Mouse (Mus musculus): Measurements from ENCODE around the gene Rspo1. TPM values are rescaled to one million over a fixed set of nuclear protein-coding genes. Genes with fewer than 3 reads are reported as not detected.

Rspo1 gene
- polyA plus RNA-seq, 1 experiment from 2014 or later, result 12.9 TPM

DNA sequence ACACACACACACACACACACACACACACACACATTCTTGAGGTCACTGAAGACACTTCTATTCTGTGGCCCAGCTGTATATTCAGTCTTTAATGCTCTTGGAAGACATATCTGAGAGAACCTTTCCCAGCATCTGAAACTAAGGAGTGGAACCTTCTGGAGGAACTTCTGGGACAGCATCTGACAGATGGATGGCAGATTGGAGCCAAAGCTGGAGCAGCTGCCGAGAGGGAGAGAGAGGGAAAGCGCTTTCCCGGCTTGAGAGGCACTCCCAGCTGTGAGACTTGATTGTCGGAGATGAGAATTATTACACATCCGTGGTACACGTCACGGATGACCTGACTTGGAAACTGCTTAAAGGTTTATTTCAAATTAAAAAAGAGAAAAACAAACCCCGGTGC is 22.5 kb downstream of the Rspo1 start:
- no peak for DNase-seq (ENCODE audit: low spot score)
- no peaks in the 10 kb centered on the region for H3K9me3 ChIP-seq
- peaks cover 72% of the 10 kb centered on the region for H3K27me3 ChIP-seq (ENCODE audit: insufficient read depth, poor library complexity, severe bottlenecking)
- peaks cover 6% of the 10 kb centered on the region for H3K4me1 ChIP-seq
- no peak overlapping the region for H3K27ac ChIP-seq
- no peak overlapping the region for H3K4me3 ChIP-seq
- WGBS, result 60% methylated on average over 8 of the region's 8 CpGs
- H3K36me3 ChIP-seq, result no peaks in the 10 kb centered on the region

GRCm38 (mm10) chr4:125015806-125016635 is 29.8 kb downstream of the Rspo1 start, which contains the start of gene Gnl2:
Gene Gnl2 (plus strand): TSS chr4:125016585.
- H3K4me3 ChIP-seq, result no peak within 1 kb of the TSS
- DNase-seq (ENCODE audit: low spot score), result no peak
- WGBS, result 81% methylated on average over 10 of the region's 10 CpGs
- H3K27me3 ChIP-seq (ENCODE audit: insufficient read depth, poor library complexity, severe bottlenecking), result peaks cover 23% of the 10 kb centered on the region
- no peaks in the 10 kb centered on the region for H3K36me3 ChIP-seq
- no peak within 1 kb of the TSS for H3K27ac ChIP-seq
- no peaks in the 10 kb centered on the region for H3K4me1 ChIP-seq
- H3K9me3 ChIP-seq, result no peaks in the 10 kb centered on the region

GRCm38 (mm10) chr4:125017431-125017830 is 31.2 kb downstream of the Rspo1 start:
- Histone ChIP-seq H3K9me3 (no peaks in the 10 kb centered on the region), H3K27me3 (ENCODE audit: insufficient read depth, poor library complexity, severe bottlenecking) (peaks cover 19% of the 10 kb centered on the region), H3K36me3 (no peaks in the 10 kb centered on the region), H3K4me3 (no peak overlapping the region), H3K4me1 (no peaks in the 10 kb centered on the region), H3K27ac (no peak overlapping the region)
- DNase-seq (ENCODE audit: low spot score), result no peak
- WGBS, result 81% methylated on average over 11 of the region's 11 CpGs

DNA sequence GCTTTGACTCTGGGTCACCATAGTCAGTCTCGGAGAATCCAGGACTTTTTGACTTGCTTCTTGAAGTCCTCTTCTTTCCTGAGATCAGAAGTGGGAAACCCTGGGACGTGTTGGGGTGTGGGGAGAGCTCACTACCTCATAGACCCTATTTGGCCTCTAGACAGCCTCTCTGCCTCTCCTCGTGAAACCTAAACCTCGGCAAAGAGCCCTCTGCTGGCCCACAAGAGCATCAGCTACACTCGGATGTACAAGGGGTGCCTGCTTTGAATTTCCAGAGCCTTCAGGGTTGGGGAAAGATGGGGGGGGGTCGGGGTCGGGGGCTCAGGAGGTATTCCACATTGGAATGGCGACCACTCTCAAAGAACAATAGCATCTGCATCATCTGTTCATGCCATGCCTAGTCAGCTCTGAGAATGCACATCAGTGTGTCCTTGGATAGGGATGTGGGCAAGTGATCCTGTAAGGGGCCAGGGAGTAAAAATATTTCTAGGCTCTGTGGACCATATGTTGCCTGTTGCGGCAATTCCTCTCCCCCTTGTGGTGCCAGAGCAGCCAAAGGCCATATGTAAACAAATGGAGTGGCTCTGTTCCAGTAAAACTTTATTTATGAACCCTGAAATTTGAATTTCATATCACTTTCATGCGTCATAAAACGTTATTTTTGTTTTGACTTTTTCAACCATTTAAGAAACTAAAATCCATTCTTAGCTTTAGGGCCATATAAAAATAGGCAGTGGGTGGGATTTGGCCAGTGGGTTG is 34.7 kb downstream of the Rspo1 start:
- 28% methylated on average over 11 of the region's 11 CpGs for WGBS
- no peak for DNase-seq (ENCODE audit: low spot score)
- Histone ChIP-seq H3K4me3 (no peak overlapping the region), H3K27ac (no peak overlapping the region), H3K36me3 (no peaks in the 10 kb centered on the region), H3K4me1 (no peaks in the 10 kb centered on the region), H3K27me3 (ENCODE audit: insufficient read depth, poor library complexity, severe bottlenecking) (peaks cover 27% of the 10 kb centered on the region), H3K9me3 (no peaks in the 10 kb centered on the region)

GRCm38 (mm10) chr4:125029891-125030614 is 43.8 kb downstream of the Rspo1 start:
- Histone ChIP-seq H3K36me3 (peaks cover 14% of the 10 kb centered on the region), H3K4me3 (peak overlapping the region; percentile 100), H3K27me3 (ENCODE audit: insufficient read depth, poor library complexity, severe bottlenecking) (peaks cover 15% of the 10 kb centered on the region), H3K4me1 (peaks cover 11% of the 10 kb centered on the region; the same call in 1 of the 2 replicates), H3K27ac (peak overlapping the region; percentile 91), H3K9me3 (no peaks in the 10 kb centered on the region)
- peak; percentile 98 for DNase-seq (ENCODE audit: low spot score)
- under 1% methylated on average over 50 of the region's 50 CpGs for WGBS

DNA sequence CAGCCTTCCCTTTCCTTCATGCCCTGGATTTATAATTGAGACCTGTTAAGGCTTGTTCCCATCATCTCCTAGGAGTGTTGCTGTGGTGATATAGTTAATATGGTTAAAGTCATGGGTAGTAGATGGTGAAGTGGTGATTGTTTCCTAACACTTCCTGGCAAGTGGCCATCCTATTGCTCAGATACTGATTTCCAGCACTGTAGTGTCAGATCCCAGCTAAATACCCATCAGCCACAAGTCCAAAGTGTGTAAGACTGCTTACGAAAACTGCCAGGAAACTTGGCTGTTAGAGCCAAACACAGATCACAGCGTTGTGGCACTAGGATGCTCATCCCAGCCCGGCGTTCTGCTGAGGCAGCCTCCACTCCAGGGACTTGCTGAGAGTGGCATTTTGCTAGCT is 48.1 kb downstream of the Rspo1 start:
- no peak for DNase-seq (ENCODE audit: low spot score)
- H3K9me3 ChIP-seq, result no peaks in the 10 kb centered on the region
- H3K4me3 ChIP-seq, result no peak overlapping the region
- H3K27ac ChIP-seq, result no peak overlapping the region
- H3K4me1 ChIP-seq, result peaks cover 11% of the 10 kb centered on the region; the same call in 1 of the 2 replicates
- 94% methylated on average over 4 of the region's 4 CpGs for whole genome bisulfite sequencing
- no peaks in the 10 kb centered on the region for H3K27me3 ChIP-seq (ENCODE audit: insufficient read depth, poor library complexity, severe bottlenecking)
- peaks cover 50% of the 10 kb centered on the region for H3K36me3 ChIP-seq

GRCm38 (mm10) chr4:125044454-125044853 is 58.2 kb downstream of the Rspo1 start:
- H3K9me3 ChIP-seq, result no peaks in the 10 kb centered on the region
- H3K36me3 ChIP-seq, result peaks cover 93% of the 10 kb centered on the region
- WGBS, result 87% methylated on average over 7 of the region's 7 CpGs
- no peaks in the 10 kb centered on the region for H3K4me1 ChIP-seq
- no peak overlapping the region for H3K4me3 ChIP-seq
- H3K27me3 ChIP-seq (ENCODE audit: insufficient read depth, poor library complexity, severe bottlenecking), result no peaks in the 10 kb centered on the region
- DNase-seq (ENCODE audit: low spot score), result no peak
- H3K27ac ChIP-seq, result no peak overlapping the region

DNA sequence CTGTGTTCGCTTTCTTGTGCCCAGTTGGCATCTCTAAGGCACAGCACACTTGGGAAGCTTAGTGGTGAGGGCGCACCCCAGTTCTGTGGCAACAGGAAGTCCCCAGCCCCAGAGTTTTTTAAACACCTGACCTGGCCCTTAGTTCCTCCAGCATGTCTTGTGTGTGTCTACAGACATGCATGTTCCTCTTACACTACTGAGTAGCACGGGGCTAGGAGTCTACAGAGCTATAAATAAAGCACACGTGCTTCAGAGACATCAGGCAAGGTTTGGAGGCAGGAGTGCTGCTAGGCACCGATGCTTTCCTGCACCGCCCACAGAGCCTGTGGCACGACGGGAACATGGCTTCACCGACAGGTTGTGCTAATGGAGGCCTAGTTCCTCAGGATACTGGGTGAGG is 69.2 kb downstream of the Rspo1 start:
- Histone ChIP-seq H3K4me3 (no peak overlapping the region), H3K36me3 (peaks cover 55% of the 10 kb centered on the region), H3K27me3 (ENCODE audit: insufficient read depth, poor library complexity, severe bottlenecking) (no peaks in the 10 kb centered on the region), H3K4me1 (peaks cover 26% of the 10 kb centered on the region), H3K27ac (no peak overlapping the region), H3K9me3 (no peaks in the 10 kb centered on the region)
- no peak for DNase-seq (ENCODE audit: low spot score)
- 79% methylated on average over 9 of the region's 9 CpGs for WGBS

DNA sequence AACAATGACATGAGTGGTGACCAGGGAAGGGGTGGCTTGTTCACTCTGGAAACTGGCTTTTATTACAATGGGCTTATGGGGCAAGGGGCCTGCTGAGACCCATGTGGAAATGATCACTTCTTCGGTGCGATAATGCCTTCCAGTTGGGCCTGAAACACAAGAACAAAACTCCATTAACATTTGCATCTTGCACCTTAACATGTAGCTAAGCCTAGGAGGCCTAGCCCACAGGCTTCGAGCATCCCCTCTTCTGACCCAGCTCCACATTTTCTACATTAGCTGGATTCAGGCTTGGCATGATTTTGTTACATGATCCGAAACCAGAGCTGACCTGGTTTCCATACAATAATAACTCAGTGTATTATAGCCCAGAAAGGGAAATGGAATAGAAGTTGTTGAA is 70.2 kb downstream of the Rspo1 start:
- Histone ChIP-seq H3K27ac (no peak overlapping the region), H3K4me1 (peaks cover 26% of the 10 kb centered on the region), H3K4me3 (no peak overlapping the region), H3K9me3 (no peaks in the 10 kb centered on the region), H3K36me3 (peaks cover 46% of the 10 kb centered on the region), H3K27me3 (ENCODE audit: insufficient read depth, poor library complexity, severe bottlenecking) (no peaks in the 10 kb centered on the region)
- 84% methylated on average over 4 of the region's 4 CpGs for WGBS
- no peak for DNase-seq (ENCODE audit: low spot score)

GRCm38 (mm10) chr4:125057273-125057672 is 71.0 kb downstream of the Rspo1 start:
- no peaks in the 10 kb centered on the region for H3K27me3 ChIP-seq (ENCODE audit: insufficient read depth, poor library complexity, severe bottlenecking)
- no peak overlapping the region for H3K4me3 ChIP-seq
- peaks cover 26% of the 10 kb centered on the region for H3K4me1 ChIP-seq
- DNase-seq (ENCODE audit: low spot score), result no peak
- H3K27ac ChIP-seq, result 0 out of 2 replicates have a peak overlapping the region, but pooled peaks have one; percentile 48
- H3K9me3 ChIP-seq, result no peaks in the 10 kb centered on the region
- H3K36me3 ChIP-seq, result peaks cover 40% of the 10 kb centered on the region
- WGBS, result 13% methylated on average over 3 of the region's 3 CpGs

GRCm38 (mm10) chr4:125058033-125058432 is 71.8 kb downstream of the Rspo1 start:
- no peaks in the 10 kb centered on the region for H3K27me3 ChIP-seq (ENCODE audit: insufficient read depth, poor library complexity, severe bottlenecking)
- 0 out of 2 replicates have a peak overlapping the region, but pooled peaks have one; percentile 3 for H3K4me3 ChIP-seq
- DNase-seq (ENCODE audit: low spot score), result no peak
- peak overlapping the region; percentile 65; the same call in 1 of the 2 replicates for H3K27ac ChIP-seq
- no peaks in the 10 kb centered on the region for H3K9me3 ChIP-seq
- 25% methylated on average over 5 of the region's 5 CpGs for WGBS
- H3K4me1 ChIP-seq, result peaks cover 26% of the 10 kb centered on the region
- peaks cover 34% of the 10 kb centered on the region for H3K36me3 ChIP-seq
